Mouse (Mus musculus): ENCODE measurements around the gene Retn.

DNA sequence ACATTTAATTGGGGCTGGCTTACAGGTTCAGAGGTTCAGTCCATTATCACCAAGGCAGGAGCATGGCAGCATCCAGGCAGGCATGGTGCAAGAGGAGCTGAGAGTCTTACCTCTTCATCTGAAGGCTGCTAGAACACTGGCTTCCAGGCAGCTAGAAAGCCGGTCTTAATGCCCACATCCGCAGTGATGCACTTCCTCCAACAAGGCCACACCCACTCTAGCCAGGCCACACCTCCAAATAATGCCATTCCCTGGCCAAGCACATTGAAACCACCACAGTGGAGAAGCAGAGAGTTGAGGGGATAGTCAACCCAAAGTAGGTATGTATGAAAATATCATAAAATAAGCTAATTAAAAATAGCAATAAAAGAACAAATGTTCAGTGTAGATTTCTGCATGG is 14.8 kb downstream of the Retn start:
- TF ChIP-seq GATA1 (IDR thresholded peaks at IDR 0.05; ENCODE audit: borderline replicate concordance, low read length) (no peak), FLI1 (IDR thresholded peaks at IDR 0.05; ENCODE audit: low read length) (no peak)

Data from megakaryocyte, embryonic 14.5 days (primary cell).